Mouse (Mus musculus) layer of hippocampus, adult 8-10 months (tissue): Measurements from ENCODE around the gene Anxa4. TPM values are rescaled to one million over a fixed set of nuclear protein-coding genes. Genes with fewer than 3 reads are reported as not detected.

Experiments used
- DNase-seq, 2 experiments: peaks; one replicate each; pipeline ENCODE4 v3.0.0; 2022; ENCODE audit warnings: low spot score in 2 of 2
- total RNA-seq, 4 experiments: library from RNA; stranded (reverse); gene quantifications; 2 replicates each; pipeline ENCODE4 v1.2.4; 2022

Gene Anxa4
- total RNA-seq, 4 experiments from 2014 or later = 6.2 to 19.2 (median 8.1) TPM

DNA sequence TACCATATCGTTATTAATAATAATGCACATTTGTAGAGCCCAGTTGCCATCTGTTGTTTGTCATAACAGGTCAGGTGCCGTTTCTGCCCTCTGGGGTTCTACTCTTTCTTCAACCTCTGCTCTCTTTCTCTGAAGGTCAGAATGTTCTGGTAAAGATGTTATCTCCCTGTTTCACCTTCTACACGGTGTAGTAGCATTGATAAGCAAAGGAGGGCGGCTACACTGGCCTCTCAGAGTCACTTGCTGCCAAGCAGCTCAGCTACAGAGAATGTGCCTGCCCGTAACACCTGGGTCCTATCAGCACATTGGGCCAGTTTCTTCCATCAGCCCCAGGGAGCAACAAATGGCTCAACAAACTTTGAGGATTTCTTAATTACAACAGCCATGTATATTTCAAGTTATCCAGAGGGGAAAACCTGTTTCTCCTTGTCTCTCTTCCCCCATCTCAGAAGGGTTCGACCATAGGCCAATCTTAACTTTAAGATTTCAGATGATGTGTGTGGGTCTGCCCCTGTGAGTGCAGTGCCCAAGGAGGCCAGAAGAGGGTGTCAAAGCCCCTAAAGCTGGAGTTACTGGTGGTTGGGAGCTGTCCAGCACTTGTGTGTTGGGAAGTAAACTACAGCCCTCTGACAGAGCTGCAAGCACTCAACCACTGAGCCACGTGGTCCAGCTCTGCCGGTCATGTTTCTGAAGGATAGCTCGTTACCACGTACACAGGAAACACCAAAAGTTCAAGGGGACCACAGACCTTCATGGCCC lies 39.1 kb downstream of the Anxa4 start:
- no peak for DNase-seq

GRCm38 (mm10) chr6:86752843-86753485 lies 40.4 kb downstream of the Anxa4 start:
- no peak for DNase-seq

- DNase-seq = no peak
Observed at GRCm38 (mm10) chr6:86750961-86751360, 42.4 kb downstream of the Anxa4 start.

DNA sequence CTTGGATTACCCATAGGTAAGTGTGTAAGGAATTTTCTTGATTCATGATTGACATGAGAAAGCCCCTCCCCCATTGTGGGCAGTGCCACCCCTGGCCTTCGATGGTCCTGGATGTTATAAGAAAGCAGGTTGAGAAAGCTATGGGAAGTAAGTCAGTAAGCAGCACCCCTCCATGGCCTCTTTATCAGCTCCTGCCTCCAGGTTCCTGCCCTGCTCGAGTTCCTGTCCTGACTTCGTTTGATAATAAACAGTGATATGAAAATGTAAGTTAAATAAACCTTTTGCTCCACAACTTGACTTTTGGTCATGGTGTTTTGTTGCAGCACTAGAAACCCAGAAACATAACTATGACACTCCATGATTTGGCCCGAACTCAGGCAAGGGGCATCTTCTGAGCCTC lies 43.6 kb downstream of the Anxa4 start:
- no peak for DNase-seq

GRCm38 (mm10) chr6:86747171-86747570 lies 46.2 kb downstream of the Anxa4 start:
- peak in 1 of 2 experiments; percentile 28 for DNase-seq

- no peak for DNase-seq
Observed at GRCm38 (mm10) chr6:86740652-86741051, 52.7 kb downstream of the Anxa4 start.

DNA sequence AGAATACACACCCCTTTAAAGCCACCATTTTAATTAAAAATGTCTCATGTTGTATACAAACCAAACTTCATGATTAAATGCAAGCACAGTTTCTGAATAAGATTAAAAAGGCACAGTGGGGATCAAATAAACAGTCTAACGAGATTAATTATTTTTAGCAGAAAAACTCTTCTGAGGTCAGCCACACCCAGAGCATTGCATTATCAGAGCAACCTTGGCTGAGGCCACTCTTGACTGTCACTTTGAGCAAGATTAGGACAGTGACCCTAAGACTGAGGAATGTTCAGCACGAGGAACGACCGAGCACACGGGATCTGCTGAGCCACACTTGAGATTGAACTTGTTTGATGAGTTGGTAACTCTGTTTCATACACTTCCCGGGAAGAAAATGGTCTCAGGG lies 56.6 kb downstream of the Anxa4 start:
- DNase-seq = no peak

GRCm38 (mm10) chr6:86736313-86736712 lies 57.1 kb downstream of the Anxa4 start:
- DNase-seq = peak in 1 of 2 experiments; percentile 12

DNA sequence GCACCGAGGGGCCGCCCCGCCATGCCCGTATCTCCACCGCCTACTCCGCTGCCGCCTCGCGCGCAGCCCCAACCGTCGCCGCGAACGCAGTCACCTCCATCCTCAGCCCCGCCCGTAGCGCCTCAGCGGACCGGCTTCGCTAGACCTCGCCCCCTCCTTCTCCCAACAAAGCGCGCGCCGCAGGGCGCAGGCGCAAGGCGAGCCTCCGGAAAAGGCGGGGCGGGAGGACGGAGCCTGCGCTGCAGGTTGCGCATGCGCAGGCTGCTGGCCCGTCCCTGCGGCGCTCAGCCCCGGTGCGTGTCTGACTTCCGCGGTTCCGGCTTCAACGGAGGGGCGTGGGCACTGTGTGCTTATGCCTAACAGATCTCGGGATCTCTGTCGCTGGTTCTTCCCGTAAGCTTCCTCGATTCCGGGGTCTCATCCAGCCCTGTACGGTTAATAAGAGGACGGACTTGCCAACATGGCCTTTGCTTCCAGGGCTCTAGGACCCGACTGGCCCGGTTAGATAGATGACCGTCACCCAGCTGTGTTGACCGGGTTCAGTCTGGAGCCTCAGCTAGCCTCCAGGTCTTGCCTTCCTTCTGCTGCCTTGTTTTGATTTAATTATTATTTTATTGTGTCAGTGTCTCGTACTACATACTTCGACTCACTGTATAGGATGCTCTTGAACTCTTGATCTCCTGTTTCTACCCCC lies 60.1 kb downstream of the Anxa4 start, which contains the start of gene Gmcl1:
TSS of gene Gmcl1 (minus strand) at position 201 of the 694 bp plus-strand sequence.
- peak; percentile 83 to 88 for DNase-seq

- peak; percentile 16 to 20 for DNase-seq
Observed at GRCm38 (mm10) chr6:86732276-86733173, 60.9 kb downstream of the Anxa4 start.

DNA sequence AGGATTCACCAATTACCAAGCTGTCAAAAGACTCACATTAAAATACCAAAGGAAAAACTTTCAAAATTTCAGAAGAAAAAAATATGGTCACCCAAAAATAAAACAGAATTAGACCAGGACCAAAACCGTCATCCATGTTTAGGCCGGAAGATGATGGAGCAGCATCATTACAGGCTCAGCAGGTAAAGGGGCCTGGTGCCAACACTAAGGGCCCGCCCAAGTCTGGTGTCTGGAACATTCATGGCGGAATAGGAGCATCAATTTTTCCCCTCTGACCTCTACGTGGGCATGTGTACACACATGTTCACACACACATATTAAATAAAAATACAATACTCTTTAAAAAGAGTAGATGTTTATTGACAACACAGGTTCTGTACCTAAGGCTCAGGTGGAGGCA lies 64.7 kb downstream of the Anxa4 start:
- no peak for DNase-seq

DNA sequence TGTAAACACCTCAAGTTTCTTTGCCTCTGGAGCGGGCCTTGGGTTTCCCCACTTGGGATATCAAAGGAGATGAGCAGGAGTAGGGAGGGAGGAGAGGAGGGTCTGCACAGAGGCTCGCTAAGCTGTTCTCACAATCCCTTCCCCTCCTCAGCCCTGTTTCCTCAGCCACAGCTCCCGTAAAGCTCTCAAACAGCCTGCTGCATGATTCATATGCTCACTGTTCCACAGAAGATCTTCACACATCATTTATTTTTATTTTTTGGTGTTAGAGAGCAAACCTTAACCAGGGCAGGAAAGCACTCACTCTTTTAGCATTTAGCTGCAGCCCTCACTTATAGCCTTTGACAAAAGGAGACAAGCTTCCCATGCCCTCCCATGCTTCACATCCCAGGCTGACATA lies 71.4 kb downstream of the Anxa4 start:
- DNase-seq = no peak

GRCm38 (mm10) chr6:86708072-86708774 lies 85.2 kb downstream of the Anxa4 start:
- no peak for DNase-seq

- no peak for DNase-seq
Observed at GRCm38 (mm10) chr6:86702577-86702976, 90.8 kb downstream of the Anxa4 start.

GRCm38 (mm10) chr6:86697903-86698302 lies 95.5 kb downstream of the Anxa4 start:
- DNase-seq = no peak

DNA sequence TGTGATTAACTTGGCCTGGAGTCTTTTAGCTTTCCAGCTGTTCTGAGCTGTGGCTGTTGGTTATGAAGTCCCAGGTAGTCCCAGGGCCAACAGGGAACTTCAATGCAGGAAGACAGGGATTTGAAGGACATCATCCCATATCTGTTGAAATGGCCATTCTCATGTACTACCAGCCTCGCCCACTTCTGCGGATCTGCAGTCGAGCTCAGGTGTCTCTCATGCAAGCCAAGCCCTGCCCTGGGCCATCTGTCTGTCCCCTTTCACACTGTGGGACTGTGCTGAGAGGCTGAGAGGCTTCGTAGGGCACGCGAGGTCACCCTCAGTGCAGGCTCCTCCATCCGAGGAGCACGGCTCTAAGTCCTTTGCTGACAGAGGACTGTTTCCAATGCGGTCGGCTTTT lies 97.2 kb downstream of the Anxa4 start:
- no peak for DNase-seq

- peak in 1 of 2 experiments; percentile 46 for DNase-seq
Observed at GRCm38 (mm10) chr6:86694465-86694864, 98.9 kb downstream of the Anxa4 start.

- no peak for DNase-seq
Observed at GRCm38 (mm10) chr6:86689671-86690070, 103.7 kb downstream of the Anxa4 start.

DNA sequence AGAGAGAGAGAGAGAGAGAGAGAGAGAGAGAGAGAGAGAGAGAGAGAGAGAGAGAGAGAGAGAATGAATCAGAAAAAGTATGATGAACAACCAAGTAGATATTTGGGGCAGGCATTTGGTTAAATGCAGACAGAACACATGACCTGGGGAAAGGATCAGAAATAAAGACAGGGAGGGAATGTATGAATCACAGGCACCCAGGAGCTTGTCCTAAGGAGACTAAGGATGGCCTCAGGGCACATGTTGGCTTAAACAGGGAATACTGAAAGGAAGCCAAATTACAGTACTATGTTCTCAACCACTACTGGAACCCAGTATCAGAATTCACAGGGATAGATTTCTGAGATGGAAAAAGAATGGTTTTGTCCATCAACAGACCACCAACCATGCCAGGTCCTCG lies 106.4 kb downstream of the Anxa4 start:
- no peak for DNase-seq
